Mouse (Mus musculus): ENCODE data around the gene Acap2.

DNA sequence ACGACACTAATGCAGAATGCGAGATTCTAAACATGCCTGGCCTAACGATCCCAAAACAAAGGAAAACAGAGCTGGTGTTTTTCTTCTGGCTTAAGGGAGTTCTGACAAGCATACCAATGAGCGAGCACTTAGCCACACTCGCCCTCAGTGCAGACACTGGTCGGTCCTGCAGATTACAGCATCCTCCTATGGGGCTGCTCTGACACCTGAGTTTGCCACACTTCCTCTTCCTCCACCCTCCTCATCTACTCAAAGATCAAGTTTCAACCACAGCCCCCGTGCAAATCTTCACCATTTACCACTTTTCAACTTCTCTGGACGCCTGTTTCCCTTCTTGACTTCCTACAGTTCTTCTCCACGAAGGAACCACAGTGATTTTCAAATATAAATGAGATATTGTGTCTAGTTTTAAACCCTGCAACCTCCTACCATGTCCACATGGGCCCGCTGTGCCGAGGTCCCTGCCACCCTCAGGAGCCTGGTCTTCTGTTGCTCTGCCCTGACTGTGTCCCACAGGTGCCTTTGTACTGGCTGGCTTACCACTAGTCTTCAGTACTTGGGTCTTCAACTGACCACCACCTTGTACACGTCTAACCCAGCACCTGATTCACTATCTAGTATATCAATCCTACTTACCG lies 64.3 kb downstream of the Acap2 start:
- TF ChIP-seq CTCF (IDR thresholded peaks at IDR 0.05; ENCODE audit: low read depth, low read length) (no peak), POLR2AphosphoS5 (IDR thresholded peaks at IDR 0.05; ENCODE audit: insufficient replicate concordance, low read depth, low read length) (no peak), TAL1 (conservative IDR thresholded peaks at IDR 0.05; ENCODE audit: low read depth, low read length) (no peak), GATA1 (IDR thresholded peaks at IDR 0.05; ENCODE audit: borderline replicate concordance, low read length) (no peak), GATA2 (IDR thresholded peaks at IDR 0.05; ENCODE audit: borderline replicate concordance, low read depth, low read length) (no peak)

All from G1E (cell line).